Mouse (Mus musculus) liver, embryonic 11.5 days (tissue): ENCODE measurements at regions not wholly inside any gene's neighbourhood (a gene's known extent, or its start where the extent isn't known, plus 50 kb on each side); places are given as distances from the start of the nearest gene placed in this dataset.

Source experiments
- ATAC-seq: fragments of 200-750 bp; cut with Nextera tagmentation; replicated peaks from 2 replicates; pipeline ENCODE4 v1.8.0; 2017; ENCODE audit warnings: moderate number of reproducible peaks, mild to moderate bottlenecking, moderate TSS enrichment, moderate library complexity; ENCODE audit not compliant: low FRiP score
- DNase-seq: peaks from one replicate; pipeline ENCODE4 v3.0.0-alpha.2; 2017; ENCODE audit warnings: low spot score
- H3K27ac ChIP-seq: fragments of 300-500 bp; sonication (generic); 2 replicates; pipeline ENCODE4 v1.5.1; 2014; ENCODE audit warnings: mild to moderate bottlenecking, low read depth, low read length, control low read depth
- H3K27me3 ChIP-seq: fragments of 300-500 bp; sonication (generic); replicated peaks from 2 replicates; pipeline ENCODE4 v1.6.1; 2014; ENCODE audit warnings: low read length, mixed read lengths; ENCODE audit not compliant: control insufficient read depth, insufficient read depth
- H3K36me3 ChIP-seq: fragments of 300-500 bp; sonication (generic); 2 replicates; pipeline ENCODE4 v1.6.1; 2014; ENCODE audit warnings: mild to moderate bottlenecking, low read length, moderate library complexity, mixed read lengths; ENCODE audit not compliant: control insufficient read depth, insufficient read depth
- H3K4me1 ChIP-seq: fragments of 300-500 bp; sonication (generic); replicated peaks from 2 replicates; pipeline ENCODE4 v1.6.1; 2014; ENCODE audit warnings: low read length, mixed read lengths; ENCODE audit not compliant: control insufficient read depth, insufficient read depth
- H3K4me2 ChIP-seq: fragments of 300-500 bp; sonication (generic); 2 replicates; pipeline ENCODE4 v1.6.1; 2014; ENCODE audit warnings: mild to moderate bottlenecking, control low read depth, moderate library complexity
- H3K4me3 ChIP-seq: fragments of 300-500 bp; sonication (generic); 2 replicates; pipeline ENCODE4 v1.5.1; 2014; ENCODE audit warnings: low read depth, low read length, control low read depth
- H3K9ac ChIP-seq: fragments of 300-500 bp; sonication (generic); 2 replicates; pipeline ENCODE4 v1.6.1; 2014; ENCODE audit warnings: low read depth, low read length, control low read depth
- H3K9me3 ChIP-seq: fragments of 300-500 bp; sonication (generic); 2 replicates; pipeline ENCODE4 v1.6.1; 2016; ENCODE audit warnings: low read length, inconsistent platforms, mixed read lengths; ENCODE audit not compliant: control insufficient read depth
- WGBS: fragments of 180-500 bp; shearing (Covaris S2); extraction: QIAGEN DNeasy Blood & Tissue Kit; methylation state at CpG from one replicate; pipeline ENCODE4 v1.1.7; 2014; 5-methylcytosine and 5-hydroxymethylcytosine counted together

DNA sequence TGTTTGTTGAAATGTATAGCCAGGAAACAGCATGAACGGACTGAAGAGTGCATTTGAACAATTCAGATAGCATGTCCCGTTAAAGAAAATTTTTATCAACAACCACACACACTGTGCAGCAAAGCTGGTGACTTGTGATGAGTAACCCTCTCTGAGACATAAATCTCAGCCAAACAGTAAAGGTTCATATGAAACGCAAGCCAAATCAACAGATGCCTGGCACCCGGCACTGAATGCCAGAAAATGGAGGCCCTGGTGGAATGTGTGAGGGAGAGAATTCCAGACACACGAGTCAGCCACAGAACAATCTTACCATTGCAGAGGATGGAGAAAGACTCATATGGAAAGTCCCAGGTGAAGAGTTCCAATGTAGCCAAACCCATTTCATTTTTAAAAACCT is 341.1 kb upstream of the Actbl2 start:
- Histone ChIP-seq H3K4me3 (no peak overlapping the region), H3K4me1 (no peaks in the 10 kb centered on the region), H3K9ac (no peak overlapping the region), H3K4me2 (no peak overlapping the region), H3K36me3 (no peaks in the 10 kb centered on the region), H3K9me3 (no peaks in the 10 kb centered on the region), H3K27me3 (no peaks in the 10 kb centered on the region), H3K27ac (no peak overlapping the region)
- DNase-seq (no peak), ATAC-seq (no peak)
- 73% methylated on average over 5 of the region's 5 CpGs for WGBS

GRCm38 (mm10) chr13:110915161-110915560 is 339.7 kb upstream of the Actbl2 start:
- WGBS = 67% methylated on average over 1 of the region's 1 CpGs
- Histone ChIP-seq H3K4me2 (no peak overlapping the region), H3K4me1 (no peaks in the 10 kb centered on the region), H3K27ac (no peak overlapping the region), H3K9ac (no peak overlapping the region), H3K27me3 (no peaks in the 10 kb centered on the region), H3K36me3 (no peaks in the 10 kb centered on the region), H3K4me3 (no peak overlapping the region), H3K9me3 (no peaks in the 10 kb centered on the region)
- DNase-seq (no peak), ATAC-seq (no peak)

DNA sequence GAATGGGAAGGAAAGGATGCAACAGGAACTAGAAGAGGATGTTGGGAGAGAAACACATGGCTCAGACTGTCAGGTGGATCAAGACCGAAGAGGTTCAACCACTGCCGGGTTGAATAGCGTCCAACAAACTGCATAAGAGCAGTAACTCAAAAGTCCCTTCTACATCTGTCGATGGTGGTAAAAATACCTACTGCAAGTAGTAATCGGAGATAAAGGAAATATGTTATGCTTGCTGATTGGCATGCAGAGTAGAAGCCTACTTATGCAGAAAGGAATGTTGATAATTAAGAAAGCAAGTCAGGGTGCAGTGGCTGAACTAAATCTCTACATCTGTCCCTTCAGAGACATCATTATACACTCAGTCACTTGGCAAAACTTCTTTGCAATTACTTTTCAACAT is 330.9 kb upstream of the Actbl2 start:
- H3K9ac ChIP-seq = no peak overlapping the region
- H3K27me3 ChIP-seq = no peaks in the 10 kb centered on the region
- ATAC-seq (no peak), DNase-seq (no peak)
- no peak overlapping the region for H3K27ac ChIP-seq
- no peak overlapping the region for H3K4me3 ChIP-seq
- H3K4me1 ChIP-seq = no peaks in the 10 kb centered on the region
- no peaks in the 10 kb centered on the region for H3K36me3 ChIP-seq
- 93% methylated on average over 5 of the region's 5 CpGs for WGBS
- no peaks in the 10 kb centered on the region for H3K9me3 ChIP-seq
- H3K4me2 ChIP-seq = no peak overlapping the region

DNA sequence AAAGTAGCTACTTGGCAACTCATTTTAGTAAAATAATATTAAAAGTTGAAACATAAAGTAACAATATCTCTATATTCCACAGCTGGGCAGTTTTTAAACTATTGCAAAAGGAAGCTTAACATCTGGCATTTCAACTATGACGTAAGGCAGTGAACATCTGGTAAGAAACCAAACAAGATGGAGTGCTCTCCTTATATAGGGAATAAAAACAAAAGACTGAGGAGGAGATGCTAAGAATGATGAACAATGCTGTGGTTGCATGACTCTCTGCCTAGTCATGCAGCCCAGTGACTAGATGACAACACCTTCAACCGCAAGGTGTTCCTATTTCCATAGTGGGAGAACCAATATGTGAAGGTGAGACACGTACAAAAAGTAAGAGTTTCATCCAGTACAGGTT is 329.9 kb upstream of the Actbl2 start:
- no peak overlapping the region for H3K27ac ChIP-seq
- no peak overlapping the region for H3K4me3 ChIP-seq
- 82% methylated on average over 3 of the region's 3 CpGs for WGBS
- no peaks in the 10 kb centered on the region for H3K36me3 ChIP-seq
- no peak overlapping the region for H3K9ac ChIP-seq
- ATAC-seq = no peak
- no peak overlapping the region for H3K4me2 ChIP-seq
- H3K4me1 ChIP-seq = no peaks in the 10 kb centered on the region
- H3K9me3 ChIP-seq = no peaks in the 10 kb centered on the region
- H3K27me3 ChIP-seq = no peaks in the 10 kb centered on the region
- DNase-seq = no peak

GRCm38 (mm10) chr13:110928143-110928542 is 326.7 kb upstream of the Actbl2 start:
- Histone ChIP-seq H3K27ac (no peak overlapping the region), H3K27me3 (no peaks in the 10 kb centered on the region)
- WGBS = 56% methylated on average over 3 of the region's 3 CpGs

GRCm38 (mm10) chr13:110928894-110929293 is 325.9 kb upstream of the Actbl2 start:
- ATAC-seq (no peak), DNase-seq (no peak)
- no peak overlapping the region for H3K4me3 ChIP-seq
- no peaks in the 10 kb centered on the region for H3K9me3 ChIP-seq
- H3K9ac ChIP-seq = no peak overlapping the region
- H3K27me3 ChIP-seq = no peaks in the 10 kb centered on the region
- H3K4me2 ChIP-seq = no peak overlapping the region
- no peak overlapping the region for H3K27ac ChIP-seq
- 83% methylated on average over 3 of the region's 3 CpGs for WGBS
- H3K36me3 ChIP-seq = no peaks in the 10 kb centered on the region
- no peaks in the 10 kb centered on the region for H3K4me1 ChIP-seq

More at GRCm38 (mm10) chr13:110928143-110928542, 326.7 kb upstream of the Actbl2 start:
- H3K4me1 ChIP-seq = no peaks in the 10 kb centered on the region
- no peak overlapping the region for H3K4me3 ChIP-seq
- DNase-seq (no peak), ATAC-seq (no peak)
- no peaks in the 10 kb centered on the region for H3K36me3 ChIP-seq
- no peak overlapping the region for H3K4me2 ChIP-seq
- H3K9ac ChIP-seq = no peak overlapping the region
- H3K9me3 ChIP-seq = no peaks in the 10 kb centered on the region

GRCm38 (mm10) chr13:110929579-110929978 is 325.2 kb upstream of the Actbl2 start:
- Histone ChIP-seq H3K4me1 (no peaks in the 10 kb centered on the region), H3K27ac (no peak overlapping the region), H3K9me3 (no peaks in the 10 kb centered on the region), H3K9ac (no peak overlapping the region), H3K4me3 (no peak overlapping the region), H3K4me2 (no peak overlapping the region), H3K27me3 (no peaks in the 10 kb centered on the region), H3K36me3 (no peaks in the 10 kb centered on the region)
- WGBS = 69% methylated on average over 1 of the region's 1 CpGs
- DNase-seq (no peak), ATAC-seq (no peak)

GRCm38 (mm10) chr13:110941587-110941986 is 313.2 kb upstream of the Actbl2 start:
- no peaks in the 10 kb centered on the region; the same call in 1 of the 2 replicates for H3K9me3 ChIP-seq
- no peak overlapping the region for H3K4me2 ChIP-seq
- WGBS = 59% methylated on average over 1 of the region's 1 CpGs
- no peaks in the 10 kb centered on the region for H3K4me1 ChIP-seq
- no peak for DNase-seq
- no peaks in the 10 kb centered on the region for H3K27me3 ChIP-seq
- no peak overlapping the region for H3K4me3 ChIP-seq
- no peak for ATAC-seq
- no peaks in the 10 kb centered on the region for H3K36me3 ChIP-seq
- H3K9ac ChIP-seq = no peak overlapping the region
- no peak overlapping the region for H3K27ac ChIP-seq

DNA sequence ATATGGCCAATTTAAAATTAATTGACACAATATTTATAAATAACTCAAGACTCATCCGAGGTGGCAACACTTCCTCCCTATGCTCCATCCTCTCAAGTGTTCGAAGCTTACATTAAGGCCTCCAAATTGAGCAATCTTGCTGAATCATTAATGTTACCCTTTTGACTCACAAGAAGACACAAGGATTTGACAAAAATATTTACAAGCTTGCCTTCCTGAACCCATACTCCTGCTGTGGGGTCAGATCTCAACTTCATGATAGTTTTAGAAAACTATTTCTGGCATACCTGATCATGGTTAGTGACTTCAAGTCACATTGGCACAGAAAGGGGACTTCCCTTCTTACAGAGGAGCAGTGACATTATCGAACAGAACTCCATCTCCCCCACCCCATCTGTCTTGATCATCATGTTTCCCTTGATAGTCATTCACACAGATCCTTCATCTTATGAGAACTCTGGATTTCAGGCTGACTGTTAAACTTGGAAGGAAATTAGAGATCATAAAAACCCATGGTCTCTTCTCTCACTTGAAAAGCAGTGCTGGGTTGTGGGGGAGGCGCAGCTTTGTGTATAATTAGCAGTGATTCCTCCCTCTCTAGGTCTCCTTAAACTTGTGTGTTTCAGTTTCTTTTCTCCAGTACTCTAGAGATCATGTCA is 311.7 kb upstream of the Actbl2 start:
- Histone ChIP-seq H3K4me1 (no peaks in the 10 kb centered on the region), H3K9ac (no peak overlapping the region), H3K9me3 (no peaks in the 10 kb centered on the region; the same call in 1 of the 2 replicates), H3K4me2 (no peak overlapping the region), H3K4me3 (no peak overlapping the region), H3K27ac (no peak overlapping the region), H3K36me3 (no peaks in the 10 kb centered on the region), H3K27me3 (no peaks in the 10 kb centered on the region)
- 76% methylated on average over 4 of the region's 4 CpGs for WGBS
- DNase-seq (no peak), ATAC-seq (no peak)
